Mouse (Mus musculus): ENCODE data around the gene Rnf215. TPM values are rescaled to one million over a fixed set of nuclear protein-coding genes. Genes with fewer than 3 reads are reported as not detected.

The Rnf215 gene
- polyA plus RNA-seq (2016; fragmentation: Nextera tagmentation; extraction: Ambion mirVana): 42.7 and 44.5 TPM in 2 replicates

- H3K9ac ChIP-seq: peak within 1 kb of the TSS; percentile 93
- WGBS: 1% methylated on average over 66 of the region's 66 CpGs
These were observed at the start of gene Rnf215 for GRCm38 (mm10) chr11:4134986-4135935. TSS of gene Rnf215 (plus strand) at chr11:4135202.

GRCm38 (mm10) chr11:4086246-4086645 is 48.8 kb upstream of the Rnf215 start:
- H3K27ac ChIP-seq: no peak overlapping the region
- no peak overlapping the region for H3K9ac ChIP-seq
- no peaks in the 10 kb centered on the region for H3K4me1 ChIP-seq
- 75% methylated on average over 1 of the region's 1 CpGs for WGBS
- H3K27me3 ChIP-seq: no peaks in the 10 kb centered on the region
- H3K4me2 ChIP-seq (replicated peaks): no peak overlapping the region
- no peaks in the 10 kb centered on the region for H3K9me3 ChIP-seq (replicated peaks)
- no peak overlapping the region for H3K4me3 ChIP-seq
- no peaks in the 10 kb centered on the region for H3K36me3 ChIP-seq
- ATAC-seq (ENCODE audit: low FRiP score): no peak

More at GRCm38 (mm10) chr11:4134986-4135935, at the start of gene Rnf215:
- H3K4me2 ChIP-seq (replicated peaks): peak within 1 kb of the TSS; percentile 84
- peak within 1 kb of the TSS; percentile 88 for H3K27ac ChIP-seq
- H3K27me3 ChIP-seq: no peaks in the 10 kb centered on the region
- H3K4me3 ChIP-seq: peak within 1 kb of the TSS; percentile 84
- peaks cover 26% of the 10 kb centered on the region for H3K4me1 ChIP-seq
- H3K36me3 ChIP-seq: peaks cover 28% of the 10 kb centered on the region
- ATAC-seq (ENCODE audit: low FRiP score): peak; percentile 93
- no peaks in the 10 kb centered on the region for H3K9me3 ChIP-seq (replicated peaks)

- no peaks in the 10 kb centered on the region for H3K9me3 ChIP-seq (replicated peaks)
- H3K4me2 ChIP-seq (replicated peaks): no peak overlapping the region
- H3K4me1 ChIP-seq: no peaks in the 10 kb centered on the region
- no peak overlapping the region for H3K4me3 ChIP-seq
- ATAC-seq (ENCODE audit: low FRiP score): no peak
- no peak overlapping the region for H3K27ac ChIP-seq
- 73% methylated on average over 2 of the region's 2 CpGs for WGBS
- H3K9ac ChIP-seq: no peak overlapping the region
- no peaks in the 10 kb centered on the region for H3K27me3 ChIP-seq
- H3K36me3 ChIP-seq: no peaks in the 10 kb centered on the region
These were observed 47.7 kb upstream of the Rnf215 start for GRCm38 (mm10) chr11:4087267-4087666.

GRCm38 (mm10) chr11:4093459-4094377 is 41.3 kb upstream of the Rnf215 start:
- Histone ChIP-seq H3K9ac (no peak overlapping the region), H3K4me1 (peaks cover 25% of the 10 kb centered on the region), H3K27me3 (no peaks in the 10 kb centered on the region), H3K36me3 (no peaks in the 10 kb centered on the region), H3K27ac (no peak overlapping the region), H3K4me3 (no peak overlapping the region), H3K4me2 (replicated peaks) (no peak overlapping the region), H3K9me3 (replicated peaks) (no peaks in the 10 kb centered on the region)
- WGBS: 90% methylated on average over 18 of the region's 18 CpGs
- ATAC-seq (ENCODE audit: low FRiP score): no peak

- H3K4me3 ChIP-seq: peak overlapping the region; percentile 49
- peak overlapping the region; percentile 74 for H3K27ac ChIP-seq
- peak overlapping the region; percentile 55 for H3K9ac ChIP-seq
- 8% methylated on average over 22 of the region's 24 CpGs for WGBS
- peak overlapping the region; percentile 85 for H3K4me2 ChIP-seq (replicated peaks)
- H3K36me3 ChIP-seq: no peaks in the 10 kb centered on the region
- H3K27me3 ChIP-seq: no peaks in the 10 kb centered on the region
- ATAC-seq (ENCODE audit: low FRiP score): no peak
- peaks cover 25% of the 10 kb centered on the region for H3K4me1 ChIP-seq
- H3K9me3 ChIP-seq (replicated peaks): no peaks in the 10 kb centered on the region
These were observed 40.4 kb upstream of the Rnf215 start for GRCm38 (mm10) chr11:4094378-4095170.

GRCm38 (mm10) chr11:4095171-4096053 is 39.6 kb upstream of the Rnf215 start, which contains the start of gene Mtfp1:
TSS of gene Mtfp1 (minus strand) at chr11:4095445.
- no peak for ATAC-seq (ENCODE audit: low FRiP score)
- H3K27ac ChIP-seq: peak within 1 kb of the TSS; percentile 87

GRCm38 (mm10) chr11:4096054-4096984 is 38.7 kb upstream of the Rnf215 start:
- H3K27me3 ChIP-seq: no peaks in the 10 kb centered on the region
- peak overlapping the region; percentile 85 for H3K4me2 ChIP-seq (replicated peaks)
- no peaks in the 10 kb centered on the region for H3K9me3 ChIP-seq (replicated peaks)
- H3K36me3 ChIP-seq: no peaks in the 10 kb centered on the region
- peak; percentile 94 for ATAC-seq (ENCODE audit: low FRiP score)
- peak overlapping the region; percentile 87 for H3K27ac ChIP-seq
- WGBS: 3% methylated on average over 45 of the region's 45 CpGs
- H3K4me1 ChIP-seq: peaks cover 25% of the 10 kb centered on the region
- H3K4me3 ChIP-seq: peak overlapping the region; percentile 45
- peak overlapping the region; percentile 86 for H3K9ac ChIP-seq

More at GRCm38 (mm10) chr11:4095171-4096053, 39.6 kb upstream of the Rnf215 start, which contains the start of gene Mtfp1:
- no peaks in the 10 kb centered on the region for H3K36me3 ChIP-seq
- H3K4me3 ChIP-seq: peak within 1 kb of the TSS; percentile 49
- H3K4me2 ChIP-seq (replicated peaks): peak within 1 kb of the TSS; percentile 85
- no peaks in the 10 kb centered on the region for H3K27me3 ChIP-seq
- no peaks in the 10 kb centered on the region for H3K9me3 ChIP-seq (replicated peaks)
- peak within 1 kb of the TSS; percentile 86 for H3K9ac ChIP-seq
- 9% methylated on average over 33 of the region's 34 CpGs for WGBS
- H3K4me1 ChIP-seq: peaks cover 25% of the 10 kb centered on the region

- peaks cover 25% of the 10 kb centered on the region for H3K4me1 ChIP-seq
- H3K4me2 ChIP-seq (replicated peaks): peak overlapping the region; percentile 85
- 31% methylated on average over 10 of the region's 10 CpGs for WGBS
- peak; percentile 57 for ATAC-seq (ENCODE audit: low FRiP score)
- H3K9ac ChIP-seq: peak overlapping the region; percentile 86
- peak overlapping the region; percentile 45 for H3K4me3 ChIP-seq
- no peaks in the 10 kb centered on the region for H3K9me3 ChIP-seq (replicated peaks)
- peak overlapping the region; percentile 87 for H3K27ac ChIP-seq
- no peaks in the 10 kb centered on the region for H3K36me3 ChIP-seq
- H3K27me3 ChIP-seq: no peaks in the 10 kb centered on the region
These were observed 37.8 kb upstream of the Rnf215 start for GRCm38 (mm10) chr11:4097091-4097621.

- 71% methylated on average over 8 of the region's 8 CpGs for WGBS
- Histone ChIP-seq H3K9me3 (replicated peaks) (no peaks in the 10 kb centered on the region), H3K4me1 (peaks cover 25% of the 10 kb centered on the region), H3K9ac (no peak overlapping the region), H3K27me3 (no peaks in the 10 kb centered on the region), H3K27ac (no peak overlapping the region), H3K36me3 (no peaks in the 10 kb centered on the region), H3K4me2 (replicated peaks) (no peak overlapping the region), H3K4me3 (no peak overlapping the region)
- ATAC-seq (ENCODE audit: low FRiP score): no peak
These were observed 36.9 kb upstream of the Rnf215 start for GRCm38 (mm10) chr11:4098120-4098519.

GRCm38 (mm10) chr11:4098816-4099215 is 36.2 kb upstream of the Rnf215 start:
- no peaks in the 10 kb centered on the region for H3K9me3 ChIP-seq (replicated peaks)
- no peaks in the 10 kb centered on the region for H3K27me3 ChIP-seq
- 77% methylated on average over 7 of the region's 7 CpGs for WGBS
- H3K36me3 ChIP-seq: no peaks in the 10 kb centered on the region
- H3K9ac ChIP-seq: 0 out of 2 replicates have a peak overlapping the region, but pooled peaks have one; percentile 9
- no peak overlapping the region for H3K27ac ChIP-seq
- no peak overlapping the region for H3K4me3 ChIP-seq
- peaks cover 25% of the 10 kb centered on the region for H3K4me1 ChIP-seq
- no peak for ATAC-seq (ENCODE audit: low FRiP score)
- no peak overlapping the region for H3K4me2 ChIP-seq (replicated peaks)
